Mouse (Mus musculus) midbrain, postnatal 0 days (tissue): Measurements from ENCODE around the gene Ehd1. TPM values are rescaled to one million over a fixed set of nuclear protein-coding genes. Genes with fewer than 3 reads are reported as not detected.
A peak's percentile ranks its signal among the peaks of the same experiment; 100 is the strongest.

Source experiments
- ATAC-seq: fragments of 200-750 bp; cut with Nextera tagmentation; 2 replicates; pipeline ENCODE4 v1.8.0; 2017; ENCODE audit warnings: moderate number of reproducible peaks, mild to moderate bottlenecking, moderate TSS enrichment, moderate library complexity; ENCODE audit not compliant: low FRiP score
- DNase-seq: peaks from one replicate; pipeline ENCODE4 v3.0.0-alpha.2; 2015; ENCODE audit warnings: low spot score
- H3K27ac ChIP-seq: fragments of 300-500 bp; sonication (generic); 2 replicates; pipeline ENCODE4 v1.5.1; 2014; ENCODE audit warnings: low read depth, mild to moderate bottlenecking, low read length, mixed read lengths
- H3K27me3 ChIP-seq: fragments of 300-500 bp; sonication (generic); 2 replicates; pipeline ENCODE4 v1.6.1; 2014; ENCODE audit warnings: low read length, control low read depth, mixed read lengths; ENCODE audit not compliant: insufficient read depth
- H3K36me3 ChIP-seq: fragments of 300-500 bp; sonication (generic); 2 replicates; pipeline ENCODE4 v1.6.1; 2014; ENCODE audit warnings: low read length, control low read depth, mixed read lengths; ENCODE audit not compliant: insufficient read depth
- H3K4me1 ChIP-seq: fragments of 300-500 bp; sonication (generic); 2 replicates; pipeline ENCODE4 v1.6.1; 2014; ENCODE audit warnings: mild to moderate bottlenecking, control low read depth, antibody characterized with exemption, low read length, mixed read lengths; ENCODE audit not compliant: insufficient read depth
- H3K4me2 ChIP-seq: fragments of 300-500 bp; sonication (generic); 2 replicates; pipeline ENCODE4 v1.6.1; 2014; ENCODE audit warnings: low read depth, mild to moderate bottlenecking, low read length, mixed read lengths; ENCODE audit not compliant: poor library complexity, severe bottlenecking
- H3K4me3 ChIP-seq: fragments of 300-500 bp; sonication (generic); 2 replicates; pipeline ENCODE4 v1.5.1; 2014; ENCODE audit warnings: low read depth, mild to moderate bottlenecking, low read length, moderate library complexity
- H3K9ac ChIP-seq: fragments of 300-500 bp; sonication (generic); replicated peaks from 2 replicates; pipeline ENCODE4 v1.6.1; 2014; ENCODE audit warnings: mild to moderate bottlenecking, low read length, moderate library complexity, mixed read lengths; ENCODE audit not compliant: poor library complexity, severe bottlenecking
- H3K9me3 ChIP-seq: fragments of 300-500 bp; sonication (generic); 2 replicates; pipeline ENCODE4 v1.6.1; 2016; ENCODE audit warnings: low read length, control low read depth
- CTCF ChIP-seq: IDR thresholded peaks from 2 replicates; pipeline ENCODE4 v1.5.1; 2016; ENCODE audit warnings: antibody characterized with exemption, mild to moderate bottlenecking
- WGBS: fragments of 180-500 bp; shearing (Covaris S2); extraction: QIAGEN DNeasy Blood & Tissue Kit; methylation state at CpG from one replicate; pipeline ENCODE4 v1.1.7; 2014; 5-methylcytosine and 5-hydroxymethylcytosine counted together
- polyA plus RNA-seq: library from polyadenylated mRNA; unstranded; fragments of >200 nt; fragmentation: Nextera tagmentation; extraction: Ambion mirVana; gene quantifications from 2 replicates; pipeline ENCODE4 v1.2.1, GENCODE M21; 2015
- total RNA-seq: library from RNA; depleted of rRNA; stranded (reverse); fragments of >200 nt; gene quantifications from 2 replicates; pipeline ENCODE4 v1.2.3, GENCODE M21; 2014

Ehd1 gene
- total and polyA plus RNA-seq, 2 experiments from 2014 or later, result 74.0 to 139 TPM

DNA sequence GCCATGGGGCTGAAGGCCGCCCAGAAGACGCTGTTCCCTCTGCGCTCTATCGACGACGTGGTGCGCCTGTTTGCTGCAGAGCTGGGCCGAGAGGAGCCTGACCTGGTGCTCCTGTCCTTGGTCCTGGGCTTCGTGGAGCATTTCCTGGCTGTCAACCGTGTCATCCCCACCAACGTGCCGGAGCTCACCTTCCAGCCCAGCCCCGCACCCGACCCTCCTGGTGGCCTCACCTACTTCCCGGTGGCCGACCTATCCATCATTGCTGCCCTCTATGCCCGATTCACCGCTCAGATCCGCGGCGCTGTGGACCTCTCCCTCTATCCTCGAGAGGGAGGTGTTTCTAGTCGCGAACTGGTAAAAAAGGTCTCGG is 58.9 kb downstream of the Ehd1 start:
- Histone ChIP-seq H3K4me3 (peak overlapping the region; percentile 85), H3K9me3 (no peaks in the 10 kb centered on the region), H3K4me2 (peak overlapping the region; percentile 70), H3K27me3 (no peaks in the 10 kb centered on the region), H3K4me1 (peaks cover 13% of the 10 kb centered on the region), H3K27ac (peak overlapping the region; percentile 77), H3K9ac (peak overlapping the region; percentile 89), H3K36me3 (peaks cover 33% of the 10 kb centered on the region)
- TF ChIP-seq CTCF, result peak; percentile 32
- DNase-seq (no peak), ATAC-seq (no peak)
- 0% methylated on average over 25 of the region's 25 CpGs for WGBS

DNA sequence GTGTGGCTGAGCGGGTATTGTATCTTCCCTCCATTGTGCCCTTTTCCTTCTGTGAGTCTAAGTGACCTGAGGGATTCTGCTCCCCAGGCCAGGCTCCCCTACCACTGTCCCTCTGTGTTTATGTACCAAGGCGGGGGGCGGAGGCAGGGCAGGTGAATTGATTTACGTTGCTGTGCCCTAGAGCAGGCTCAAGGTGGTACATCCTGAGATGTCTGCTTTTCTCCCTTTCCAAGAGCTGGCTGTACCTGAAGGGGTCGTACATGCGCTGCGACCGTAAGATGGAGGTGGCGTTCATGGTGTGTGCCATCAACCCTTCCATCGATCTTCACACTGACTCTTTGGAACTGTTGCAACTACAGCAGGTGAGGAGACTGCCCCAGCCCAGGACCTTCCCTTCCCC is 60.4 kb downstream of the Ehd1 start:
- ATAC-seq, result no peak
- no peak for TF ChIP-seq CTCF
- DNase-seq, result no peak
- Histone ChIP-seq H3K9me3 (no peaks in the 10 kb centered on the region), H3K27me3 (no peaks in the 10 kb centered on the region), H3K4me3 (peak overlapping the region; percentile 85; the same call in 1 of the 2 replicates), H3K4me1 (peaks cover 13% of the 10 kb centered on the region), H3K36me3 (peaks cover 33% of the 10 kb centered on the region), H3K9ac (peak overlapping the region; percentile 89; the same call in 1 of the 2 replicates), H3K4me2 (peak overlapping the region; percentile 70), H3K27ac (no peak overlapping the region)
- WGBS, result 90% methylated on average over 10 of the region's 10 CpGs

DNA sequence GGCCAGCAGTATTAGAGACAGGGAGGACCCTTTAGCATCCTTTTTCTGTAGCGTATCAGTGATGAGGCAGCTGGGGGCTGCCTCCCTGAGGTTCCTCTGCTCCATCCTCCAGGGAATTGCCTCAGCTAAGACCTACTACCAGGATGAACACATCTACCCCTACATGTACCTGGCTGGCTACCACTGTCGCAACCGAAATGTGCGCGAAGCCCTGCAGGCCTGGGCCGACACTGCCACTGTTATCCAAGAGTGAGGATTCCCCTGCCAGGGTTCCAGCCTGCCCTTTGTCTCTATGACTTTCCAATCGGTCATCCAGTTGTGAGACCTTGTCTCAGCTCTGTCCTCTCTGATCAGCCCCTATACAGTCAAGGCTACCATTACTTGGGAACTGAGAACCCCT is 61.6 kb downstream of the Ehd1 start:
- DNase-seq (no peak), ATAC-seq (no peak)
- WGBS, result 94% methylated on average over 7 of the region's 7 CpGs
- H3K4me2 ChIP-seq, result no peak overlapping the region
- no peaks in the 10 kb centered on the region for H3K9me3 ChIP-seq
- H3K27ac ChIP-seq, result no peak overlapping the region
- H3K27me3 ChIP-seq, result no peaks in the 10 kb centered on the region
- H3K36me3 ChIP-seq, result peaks cover 37% of the 10 kb centered on the region
- TF ChIP-seq CTCF, result no peak
- H3K9ac ChIP-seq, result no peak overlapping the region; the same call in 1 of the 2 replicates
- peaks cover 13% of the 10 kb centered on the region for H3K4me1 ChIP-seq
- no peak overlapping the region for H3K4me3 ChIP-seq

DNA sequence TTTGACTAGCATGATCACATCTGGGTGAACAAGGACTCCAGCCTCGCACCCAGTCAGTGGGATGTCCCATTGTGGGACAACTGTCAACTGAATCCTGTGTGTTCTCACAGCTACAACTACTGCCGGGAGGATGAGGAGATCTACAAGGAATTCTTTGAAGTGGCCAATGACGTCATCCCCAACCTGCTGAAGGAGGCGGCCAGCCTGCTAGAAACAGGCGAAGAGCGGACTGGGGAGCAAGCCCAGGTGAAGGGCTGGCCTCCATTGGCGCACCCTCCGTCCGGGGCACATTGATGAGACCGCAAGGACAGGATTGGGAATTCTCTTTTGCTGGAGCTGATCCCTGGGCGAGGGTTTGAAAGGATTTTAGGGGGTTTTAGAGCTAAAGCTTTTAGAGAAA is 62.2 kb downstream of the Ehd1 start:
- H3K9ac ChIP-seq, result no peak overlapping the region
- H3K4me2 ChIP-seq, result no peak overlapping the region
- H3K4me3 ChIP-seq, result no peak overlapping the region
- H3K9me3 ChIP-seq, result no peaks in the 10 kb centered on the region
- H3K27ac ChIP-seq, result no peak overlapping the region
- no peak for TF ChIP-seq CTCF
- DNase-seq (no peak), ATAC-seq (no peak)
- peaks cover 41% of the 10 kb centered on the region for H3K36me3 ChIP-seq
- no peaks in the 10 kb centered on the region for H3K27me3 ChIP-seq
- peaks cover 13% of the 10 kb centered on the region for H3K4me1 ChIP-seq
- 97% methylated on average over 11 of the region's 11 CpGs for WGBS

DNA sequence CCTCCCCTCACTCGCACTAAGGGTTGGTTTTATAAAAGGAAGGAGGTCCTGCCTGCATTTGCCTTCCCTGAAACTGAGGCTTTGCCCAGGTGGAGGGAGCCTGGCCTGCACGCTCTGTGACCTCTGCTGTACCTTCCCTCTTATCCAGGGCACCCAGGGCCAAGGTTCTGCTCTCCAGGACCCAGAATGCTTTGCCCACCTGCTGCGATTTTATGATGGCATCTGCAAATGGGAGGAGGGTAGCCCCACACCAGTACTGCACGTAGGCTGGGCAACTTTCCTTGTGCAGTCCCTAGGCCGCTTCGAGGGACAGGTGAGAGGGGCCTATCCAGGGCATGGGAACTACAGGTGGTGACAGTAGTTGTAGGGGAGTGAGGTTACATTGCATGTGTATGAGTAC is 62.7 kb downstream of the Ehd1 start:
- no peaks in the 10 kb centered on the region for H3K9me3 ChIP-seq
- H3K27ac ChIP-seq, result no peak overlapping the region
- H3K4me3 ChIP-seq, result no peak overlapping the region
- H3K9ac ChIP-seq, result no peak overlapping the region
- no peak overlapping the region for H3K4me2 ChIP-seq
- TF ChIP-seq CTCF, result no peak
- DNase-seq (no peak), ATAC-seq (no peak)
- peaks cover 13% of the 10 kb centered on the region for H3K4me1 ChIP-seq
- no peaks in the 10 kb centered on the region for H3K27me3 ChIP-seq
- 95% methylated on average over 6 of the region's 6 CpGs for WGBS
- peaks cover 45% of the 10 kb centered on the region for H3K36me3 ChIP-seq

DNA sequence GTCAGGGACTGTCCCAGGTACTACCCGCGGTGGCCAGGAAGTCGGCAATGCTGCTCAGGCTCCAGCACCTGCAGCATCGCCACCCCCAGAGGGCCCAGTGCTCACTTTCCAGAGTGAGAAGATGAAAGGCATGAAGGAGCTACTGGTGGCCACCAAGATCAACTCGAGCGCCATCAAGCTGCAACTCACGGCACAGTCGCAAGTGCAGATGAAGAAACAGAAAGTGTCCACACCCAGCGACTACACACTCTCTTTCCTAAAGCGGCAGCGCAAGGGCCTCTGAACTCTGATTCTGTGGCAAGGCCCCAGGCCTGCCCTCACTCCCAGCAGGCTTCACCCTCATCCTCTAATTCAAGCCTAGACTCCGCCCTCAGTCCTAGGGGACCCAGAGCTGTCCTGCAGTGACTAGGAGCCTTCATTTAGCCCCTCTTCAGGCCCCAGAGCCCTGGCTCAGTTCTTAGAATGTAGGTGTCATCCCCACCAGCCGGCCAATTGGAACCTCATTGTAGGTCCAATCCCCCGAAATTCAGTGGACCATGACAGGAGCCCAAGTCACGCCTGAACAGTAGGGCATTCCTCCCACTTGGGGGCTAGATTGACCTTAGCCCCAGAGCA is 63.5 kb downstream of the Ehd1 start:
- H3K27ac ChIP-seq, result no peak overlapping the region
- peaks cover 53% of the 10 kb centered on the region for H3K36me3 ChIP-seq
- H3K9ac ChIP-seq, result no peak overlapping the region
- H3K9me3 ChIP-seq, result no peaks in the 10 kb centered on the region
- no peaks in the 10 kb centered on the region for H3K27me3 ChIP-seq
- WGBS, result 61% methylated on average over 15 of the region's 15 CpGs
- ATAC-seq (no peak), DNase-seq (no peak)
- H3K4me2 ChIP-seq, result no peak overlapping the region; the same call in 1 of the 2 replicates
- peak; percentile 48 for TF ChIP-seq CTCF
- no peak overlapping the region for H3K4me3 ChIP-seq
- H3K4me1 ChIP-seq, result peaks cover 11% of the 10 kb centered on the region
